Mouse (Mus musculus) R1 (cell line): Measurements from ENCODE around the gene Depdc7.

Experiments used
- DNase-seq: peaks from one replicate; pipeline ENCODE4 v3.0.0-alpha.2; 2018; ENCODE audit warnings: low read depth, low spot score

Depdc7 gene

GRCm38 (mm10) chr2:104716279-104716678 is 26.4 kb downstream of the Depdc7 start, which contains the start of gene Pin1rt1:
TSS of gene Pin1rt1 (minus strand) at chr2:104716379.
- DNase-seq = no peak

- DNase-seq = peak; percentile 28
These were observed 28.4 kb downstream of the Depdc7 start for GRCm38 (mm10) chr2:104714254-104714691.

- DNase-seq = no peak
These were observed 30.2 kb downstream of the Depdc7 start for GRCm38 (mm10) chr2:104712486-104712809.

GRCm38 (mm10) chr2:104711585-104712485 is 30.8 kb downstream of the Depdc7 start, which contains the start of gene Tcp11l1:
TSS of gene Tcp11l1 (minus strand) at chr2:104712169.
- peak; percentile 60 for DNase-seq

GRCm38 (mm10) chr2:104710670-104711370 is 31.9 kb downstream of the Depdc7 start:
- no peak for DNase-seq

- DNase-seq = no peak
These were observed 32.8 kb downstream of the Depdc7 start for GRCm38 (mm10) chr2:104709786-104710337.

- no peak for DNase-seq
These were observed 38.3 kb downstream of the Depdc7 start for GRCm38 (mm10) chr2:104704355-104704754.

- DNase-seq = peak; percentile 53
These were observed 39.5 kb downstream of the Depdc7 start for GRCm38 (mm10) chr2:104703158-104703557.

GRCm38 (mm10) chr2:104699659-104700058 is 43.0 kb downstream of the Depdc7 start:
- DNase-seq = no peak

GRCm38 (mm10) chr2:104692551-104692950 is 50.1 kb downstream of the Depdc7 start:
- no peak for DNase-seq

- DNase-seq = no peak
These were observed 52.0 kb downstream of the Depdc7 start for GRCm38 (mm10) chr2:104690720-104691119.

- DNase-seq = no peak
These were observed 54.0 kb downstream of the Depdc7 start for GRCm38 (mm10) chr2:104688724-104689123.

- no peak for DNase-seq
These were observed 54.4 kb downstream of the Depdc7 start for GRCm38 (mm10) chr2:104688321-104688720.

- DNase-seq = no peak
These were observed 55.4 kb downstream of the Depdc7 start for GRCm38 (mm10) chr2:104687261-104687660.

GRCm38 (mm10) chr2:104685418-104685817 is 57.3 kb downstream of the Depdc7 start:
- DNase-seq = peak; percentile 80

- DNase-seq = no peak
These were observed 57.9 kb downstream of the Depdc7 start for GRCm38 (mm10) chr2:104684771-104685170.

GRCm38 (mm10) chr2:104677326-104677725 is 65.4 kb downstream of the Depdc7 start:
- no peak for DNase-seq
